Mouse (Mus musculus): ENCODE results near the gene Necap2. TPM values are rescaled to one million over a fixed set of nuclear protein-coding genes. Genes with fewer than 3 reads are reported as not detected.

The Necap2 gene
- polyA plus RNA-seq (2016; fragmentation: Nextera tagmentation; extraction: Ambion mirVana) = 54.7 and 56.8 TPM in 2 replicates

DNA sequence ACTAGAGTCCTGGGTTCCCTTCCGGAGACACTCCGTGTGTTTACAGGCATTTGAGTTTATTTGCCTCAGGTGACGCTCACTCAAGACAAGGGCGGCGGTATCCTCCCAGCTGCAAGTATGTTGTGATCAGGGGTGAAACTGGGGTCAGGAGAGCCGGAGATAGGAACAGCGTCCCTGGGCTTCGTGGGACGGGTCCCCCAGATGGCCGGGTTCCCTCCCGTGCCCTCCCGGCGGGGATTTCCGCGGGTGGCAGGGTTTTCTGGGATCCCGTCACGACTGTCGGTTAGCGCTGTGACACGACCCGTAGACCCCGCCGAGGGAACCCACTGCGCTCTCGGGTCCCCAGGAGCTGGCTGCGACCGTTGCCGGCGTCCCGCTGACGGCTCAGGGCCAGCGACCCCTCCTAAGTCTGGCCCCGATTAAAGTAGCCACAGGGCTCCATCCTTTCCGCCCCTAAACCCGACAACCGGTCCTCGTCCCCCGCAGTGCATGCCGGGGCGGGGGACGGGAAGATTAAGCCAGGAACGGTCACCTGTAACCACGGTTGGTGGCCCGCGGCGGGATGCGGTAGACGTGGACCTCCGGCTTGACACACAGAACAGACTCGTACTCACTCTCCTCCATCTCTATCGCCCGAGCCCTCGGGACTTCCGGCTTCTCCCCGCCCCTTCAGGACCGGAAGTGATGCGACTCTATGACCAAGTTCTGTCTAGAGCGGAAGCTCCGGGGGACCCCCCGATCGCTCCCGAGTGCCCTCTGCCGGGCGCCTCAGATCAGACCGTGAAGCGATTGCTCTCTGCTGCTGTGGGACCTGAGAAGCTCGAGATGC, at the start of gene Necap2:
Gene Necap2, minus strand, starts transcription at position 677 of the 829 bp plus-strand sequence.
- ATAC-seq (ENCODE audit: low FRiP score, low read depth) = peak; percentile 90
- Histone ChIP-seq H3K9ac (replicated peaks) (peak within 1 kb of the TSS; percentile 95), H3K27ac (replicated peaks) (peak within 1 kb of the TSS; percentile 60), H3K4me2 (replicated peaks) (peak within 1 kb of the TSS; percentile 98), H3K4me3 (peak within 1 kb of the TSS; percentile 83), H3K27me3 (no peaks in the 10 kb centered on the region), H3K4me1 (peaks cover 13% of the 10 kb centered on the region), H3K36me3 (peaks cover 20% of the 10 kb centered on the region), H3K9me3 (no peaks in the 10 kb centered on the region)
- 1% methylated on average over 63 of the region's 67 CpGs for WGBS

DNA sequence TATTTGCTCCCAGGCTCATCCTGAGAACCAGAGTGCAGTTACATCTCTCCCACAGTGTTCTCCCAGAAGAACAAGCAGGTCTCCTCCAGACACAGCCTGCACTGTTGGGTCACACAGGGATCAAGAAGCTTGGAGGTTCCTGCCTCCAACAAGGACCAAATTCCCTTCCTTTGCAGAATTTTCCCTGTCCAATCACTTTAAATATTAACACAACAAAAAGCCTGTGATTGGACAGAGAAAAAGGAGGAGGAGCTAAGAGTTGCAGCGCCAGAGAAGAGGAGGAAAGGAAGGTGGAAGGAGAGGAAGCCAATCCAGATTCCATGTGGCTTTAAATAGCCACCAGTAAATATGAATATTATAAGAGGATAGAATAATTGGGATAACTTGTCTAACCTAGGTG, 44.9 kb upstream of the Necap2 start:
- peaks cover 9% of the 10 kb centered on the region; the same call in 1 of the 2 replicates for H3K36me3 ChIP-seq
- 17% methylated on average over 1 of the region's 1 CpGs for WGBS
- peaks cover 23% of the 10 kb centered on the region for H3K4me1 ChIP-seq
- H3K4me2 ChIP-seq (replicated peaks) = no peak overlapping the region
- no peak for ATAC-seq (ENCODE audit: low FRiP score, low read depth)
- no peak overlapping the region for H3K9ac ChIP-seq (replicated peaks)
- H3K4me3 ChIP-seq = no peak overlapping the region
- H3K27me3 ChIP-seq = no peaks in the 10 kb centered on the region
- no peak overlapping the region for H3K27ac ChIP-seq (replicated peaks)
- no peaks in the 10 kb centered on the region for H3K9me3 ChIP-seq

DNA sequence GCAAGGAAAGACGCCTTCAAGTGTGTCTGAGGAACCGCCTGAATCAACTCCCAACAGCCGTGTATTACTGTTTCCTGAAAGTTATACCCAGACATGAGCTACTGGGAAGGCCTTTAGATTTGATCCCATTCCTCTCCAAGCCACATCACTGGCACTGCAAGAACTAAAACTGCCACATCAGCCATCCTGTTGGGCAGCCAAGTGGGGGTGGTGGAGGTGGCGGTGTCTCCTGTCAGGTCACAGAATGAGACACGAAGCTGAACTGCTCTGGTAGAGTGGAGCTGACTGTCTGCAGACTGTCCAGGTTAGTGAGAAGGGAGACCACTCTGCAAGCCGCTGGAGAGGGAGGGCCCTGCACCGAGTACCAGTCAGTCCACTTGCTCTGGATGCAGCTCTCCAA, 44.5 kb upstream of the Necap2 start:
- peaks cover 23% of the 10 kb centered on the region for H3K4me1 ChIP-seq
- H3K9me3 ChIP-seq = no peaks in the 10 kb centered on the region
- no peak overlapping the region for H3K4me2 ChIP-seq (replicated peaks)
- H3K27ac ChIP-seq (replicated peaks) = no peak overlapping the region
- no peak overlapping the region for H3K4me3 ChIP-seq
- H3K9ac ChIP-seq (replicated peaks) = no peak overlapping the region
- no peak for ATAC-seq (ENCODE audit: low FRiP score, low read depth)
- no peaks in the 10 kb centered on the region for H3K27me3 ChIP-seq
- 87% methylated on average over 7 of the region's 7 CpGs for WGBS
- peaks cover 12% of the 10 kb centered on the region for H3K36me3 ChIP-seq

DNA sequence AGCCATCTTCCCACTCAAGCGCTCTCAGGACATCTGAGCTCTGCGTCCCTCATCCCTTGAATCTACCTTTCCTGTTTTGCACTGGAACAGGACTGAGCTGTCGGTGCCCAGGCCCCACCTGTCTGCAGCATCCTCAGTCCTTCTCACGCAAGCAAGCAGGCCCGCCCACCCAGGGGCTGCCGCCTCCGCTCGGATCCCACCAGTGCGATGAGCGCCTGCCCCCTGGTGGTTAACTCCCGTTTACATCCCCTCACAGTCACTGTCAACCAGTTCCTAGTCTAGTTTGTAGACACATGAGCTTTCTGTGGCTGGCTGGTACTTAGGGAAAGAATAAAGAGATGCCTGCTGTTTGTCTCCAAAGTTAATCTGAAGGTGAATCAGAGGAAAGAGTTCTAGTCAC, 42.5 kb upstream of the Necap2 start:
- H3K4me1 ChIP-seq = peaks cover 23% of the 10 kb centered on the region
- no peak overlapping the region for H3K4me3 ChIP-seq
- 21% methylated on average over 11 of the region's 11 CpGs for WGBS
- H3K9ac ChIP-seq (replicated peaks) = no peak overlapping the region
- no peak overlapping the region for H3K27ac ChIP-seq (replicated peaks)
- no peak overlapping the region for H3K4me2 ChIP-seq (replicated peaks)
- ATAC-seq (ENCODE audit: low FRiP score, low read depth) = 0 out of 2 replicates have a peak, but pooled peaks have one; percentile 47
- no peaks in the 10 kb centered on the region for H3K9me3 ChIP-seq
- no peaks in the 10 kb centered on the region for H3K27me3 ChIP-seq
- peaks cover 27% of the 10 kb centered on the region for H3K36me3 ChIP-seq

DNA sequence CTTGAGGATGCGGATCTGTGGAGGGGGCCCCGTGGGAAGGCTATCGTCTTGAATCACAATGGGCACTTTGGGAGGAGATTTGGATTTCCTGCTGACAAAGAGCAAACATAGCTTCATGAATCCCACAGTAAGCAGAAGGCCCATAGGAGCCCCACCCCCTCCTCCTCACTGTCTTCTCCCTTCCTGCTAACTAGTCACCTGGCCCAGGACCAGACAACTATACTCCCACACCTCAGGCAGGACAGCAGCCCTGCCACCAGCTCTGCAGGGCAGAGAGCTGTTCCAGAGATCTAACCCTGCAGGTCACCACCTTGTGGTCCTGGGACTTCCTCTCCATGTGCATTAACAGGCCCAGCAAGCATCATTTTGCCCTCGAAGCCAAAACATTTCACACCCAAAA, 40.5 kb upstream of the Necap2 start:
- Histone ChIP-seq H3K4me2 (replicated peaks) (no peak overlapping the region), H3K9ac (replicated peaks) (0 out of 2 replicates have a peak overlapping the region, but pooled peaks have one; percentile 28), H3K27ac (replicated peaks) (no peak overlapping the region), H3K36me3 (peaks cover 43% of the 10 kb centered on the region), H3K9me3 (no peaks in the 10 kb centered on the region), H3K27me3 (no peaks in the 10 kb centered on the region), H3K4me3 (no peak overlapping the region), H3K4me1 (peaks cover 25% of the 10 kb centered on the region)
- ATAC-seq (ENCODE audit: low FRiP score, low read depth) = no peak
- 59% methylated on average over 4 of the region's 4 CpGs for WGBS

DNA sequence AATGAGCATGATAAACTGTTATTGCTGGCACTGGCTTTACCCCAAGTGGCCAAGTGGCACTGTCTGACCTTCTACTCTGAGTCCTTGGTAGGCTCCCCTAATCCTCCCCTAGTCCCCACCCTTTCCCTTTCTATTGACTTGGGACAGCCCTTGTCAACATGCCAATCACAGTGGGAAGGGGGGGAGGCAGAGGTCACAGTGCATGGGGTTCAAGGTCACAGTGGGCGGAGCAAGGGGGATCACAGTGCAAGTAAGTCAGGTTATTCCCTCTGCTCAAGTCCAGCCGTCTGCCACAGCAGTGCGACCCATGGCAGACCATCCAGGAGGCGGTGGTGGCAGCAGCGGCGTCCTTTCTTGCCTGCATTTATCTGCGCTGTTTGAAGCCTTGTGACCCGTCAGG, 37.2 kb upstream of the Necap2 start:
- no peak for ATAC-seq (ENCODE audit: low FRiP score, low read depth)
- H3K4me3 ChIP-seq = no peak overlapping the region
- H3K9ac ChIP-seq (replicated peaks) = no peak overlapping the region
- no peaks in the 10 kb centered on the region for H3K27me3 ChIP-seq
- peaks cover 75% of the 10 kb centered on the region for H3K36me3 ChIP-seq
- no peaks in the 10 kb centered on the region for H3K9me3 ChIP-seq
- 0 out of 2 replicates have a peak overlapping the region, but pooled peaks have one; percentile 30 for H3K27ac ChIP-seq (replicated peaks)
- 54% methylated on average over 8 of the region's 8 CpGs for WGBS
- no peak overlapping the region for H3K4me2 ChIP-seq (replicated peaks)
- peaks cover 9% of the 10 kb centered on the region; the same call in 1 of the 2 replicates for H3K4me1 ChIP-seq

DNA sequence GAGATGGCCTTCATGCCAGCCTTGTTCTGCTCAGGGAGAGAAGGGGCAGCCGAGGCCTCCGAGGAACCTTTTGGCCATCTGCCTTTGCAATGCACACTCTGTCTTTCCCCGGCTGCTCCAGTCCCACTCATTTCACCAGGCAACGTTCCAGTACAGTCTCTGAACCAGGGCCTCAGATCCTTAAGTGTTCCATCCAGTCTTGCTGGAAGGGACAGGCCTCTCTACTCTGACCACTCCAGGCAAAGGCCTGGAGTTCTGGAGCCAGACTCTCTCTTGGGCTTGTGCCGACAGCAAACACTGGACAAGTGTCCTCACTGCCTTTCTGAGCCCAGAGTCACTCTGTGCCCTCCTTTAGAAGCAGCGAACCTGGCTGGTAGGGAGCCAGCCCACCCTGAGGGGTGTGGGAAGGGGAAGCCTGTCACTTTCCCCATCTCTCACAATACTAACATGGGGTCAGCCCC, 36.4 kb upstream of the Necap2 start:
- Histone ChIP-seq H3K4me2 (replicated peaks) (no peak overlapping the region), H3K27ac (replicated peaks) (no peak overlapping the region), H3K4me3 (no peak overlapping the region), H3K9me3 (0 out of 2 replicates have a peak, but pooled peaks cover 2% of the 10 kb centered on the region), H3K27me3 (no peaks in the 10 kb centered on the region), H3K36me3 (peaks cover 78% of the 10 kb centered on the region), H3K4me1 (peaks cover 9% of the 10 kb centered on the region; the same call in 1 of the 2 replicates), H3K9ac (replicated peaks) (no peak overlapping the region)
- WGBS = 82% methylated on average over 6 of the region's 6 CpGs
- ATAC-seq (ENCODE audit: low FRiP score, low read depth) = no peak

DNA sequence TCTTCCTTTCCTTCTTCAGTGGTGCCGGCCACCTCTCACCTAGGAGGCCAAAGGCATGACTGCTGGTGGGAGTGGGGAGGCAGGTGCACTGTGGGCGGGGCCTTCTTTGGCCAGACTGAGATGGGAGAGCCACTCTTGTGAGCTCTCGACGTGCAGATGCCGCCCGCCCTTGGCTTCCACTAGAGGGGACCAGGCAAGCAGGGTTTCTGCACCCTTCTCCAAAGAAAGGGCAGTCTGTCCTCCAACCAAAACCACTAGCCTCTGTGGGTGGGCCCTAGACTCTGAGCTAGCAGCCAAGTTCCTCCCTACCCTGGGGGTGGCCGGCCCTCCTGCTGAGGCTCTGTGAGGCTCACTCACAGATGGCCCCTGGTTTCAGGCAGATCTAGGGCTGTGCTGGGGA, 35.7 kb upstream of the Necap2 start:
- Histone ChIP-seq H3K27ac (replicated peaks) (no peak overlapping the region), H3K9ac (replicated peaks) (no peak overlapping the region)

DNA sequence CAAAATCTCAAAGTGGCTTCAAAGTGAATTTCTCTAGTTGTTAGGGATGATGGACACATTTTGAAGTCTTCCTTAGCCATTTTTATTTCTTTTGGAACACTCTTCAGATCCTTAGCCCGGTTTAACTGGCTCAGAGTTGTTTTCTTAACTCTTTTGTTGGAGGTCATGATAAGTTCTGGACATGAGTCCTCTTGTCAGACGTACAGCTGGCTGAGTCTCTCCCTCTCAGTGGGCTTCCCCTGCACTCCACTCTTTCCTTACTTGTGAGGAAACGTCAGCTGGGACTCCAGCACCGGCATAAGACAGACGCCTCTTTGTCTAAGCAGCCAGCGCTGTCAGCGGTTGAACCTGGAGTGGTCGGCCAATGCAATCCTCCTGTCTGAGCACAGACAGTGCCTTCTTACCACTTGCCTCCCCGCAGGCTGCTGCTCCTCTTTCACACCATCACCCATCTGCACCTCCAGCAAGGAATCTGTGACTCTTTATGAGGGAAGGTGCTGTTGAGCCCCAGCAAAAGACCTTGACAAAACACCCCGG, 30.1 kb upstream of the Necap2 start:
- no peak for ATAC-seq (ENCODE audit: low FRiP score, low read depth)
- Histone ChIP-seq H3K9ac (replicated peaks) (no peak overlapping the region), H3K27me3 (no peaks in the 10 kb centered on the region), H3K9me3 (0 out of 2 replicates have a peak, but pooled peaks cover 2% of the 10 kb centered on the region), H3K4me3 (no peak overlapping the region), H3K36me3 (peaks cover 31% of the 10 kb centered on the region), H3K4me2 (replicated peaks) (no peak overlapping the region), H3K4me1 (no peaks in the 10 kb centered on the region), H3K27ac (replicated peaks) (no peak overlapping the region; the same call in 1 of the 2 replicates)
- 59% methylated on average over 10 of the region's 10 CpGs for WGBS

More for the DNA sequence above, 35.7 kb upstream of the Necap2 start:
- H3K27me3 ChIP-seq = no peaks in the 10 kb centered on the region
- WGBS = 89% methylated on average over 7 of the region's 7 CpGs
- 0 out of 2 replicates have a peak, but pooled peaks have one; percentile 12 for ATAC-seq (ENCODE audit: low FRiP score, low read depth)
- H3K4me2 ChIP-seq (replicated peaks) = no peak overlapping the region
- H3K4me3 ChIP-seq = no peak overlapping the region
- H3K4me1 ChIP-seq = peaks cover 8% of the 10 kb centered on the region; the same call in 1 of the 2 replicates
- H3K36me3 ChIP-seq = peaks cover 78% of the 10 kb centered on the region
- 0 out of 2 replicates have a peak, but pooled peaks cover 2% of the 10 kb centered on the region for H3K9me3 ChIP-seq

DNA sequence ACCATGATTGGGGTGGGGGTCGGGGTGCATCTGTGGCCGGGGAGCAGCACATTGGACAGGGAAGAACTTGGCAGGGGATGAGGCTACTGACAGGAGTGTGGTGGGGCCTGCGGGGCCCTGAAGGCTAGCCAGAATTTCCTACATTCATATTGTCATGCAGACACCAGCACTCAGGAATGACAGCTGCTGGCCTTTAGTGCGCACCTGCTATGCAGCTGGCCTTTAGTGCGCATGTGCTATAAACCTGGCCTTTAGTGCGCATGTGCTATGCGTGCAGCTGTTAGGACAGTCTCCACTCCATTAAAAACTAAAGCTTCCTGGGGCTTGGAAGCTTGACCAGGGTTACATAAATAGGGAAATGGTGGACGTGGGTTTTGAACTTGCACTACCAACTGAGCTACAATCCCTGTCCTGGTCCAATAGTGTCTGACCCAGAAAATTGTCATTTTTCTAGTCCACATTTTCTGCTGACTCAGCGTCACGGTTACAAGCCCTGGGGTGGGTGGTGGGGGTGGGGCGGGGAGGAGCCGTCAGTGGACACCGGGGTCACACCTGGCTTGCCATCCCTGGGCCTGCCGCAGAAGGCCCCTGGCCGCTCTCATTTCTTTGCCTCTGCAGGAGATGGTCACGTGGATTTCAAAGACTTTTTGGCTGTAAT, 28.5 kb upstream of the Necap2 start:
- H3K27ac ChIP-seq (replicated peaks) = no peak overlapping the region

DNA sequence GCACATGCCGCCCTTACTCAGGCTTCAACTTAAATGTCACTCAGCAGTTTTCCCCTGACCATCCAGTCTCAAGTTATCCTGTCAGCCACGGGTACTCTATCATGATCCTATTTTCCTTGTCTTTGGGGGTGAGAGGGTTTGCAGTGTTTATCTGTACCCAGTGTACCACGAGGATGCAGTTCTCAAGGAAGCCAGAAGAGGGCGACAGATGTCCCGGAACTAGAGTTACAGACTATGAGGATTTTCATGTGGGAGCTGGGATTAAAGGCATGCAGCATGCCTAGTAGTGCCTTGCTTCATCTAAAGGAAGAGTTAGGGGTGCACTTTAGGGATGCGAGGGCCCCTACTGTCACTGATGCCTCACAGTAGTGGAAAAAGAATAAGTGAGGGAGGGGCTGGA, 23.7 kb upstream of the Necap2 start:
- no peak overlapping the region for H3K27ac ChIP-seq (replicated peaks)
- peaks cover under 1% of the 10 kb centered on the region; the same call in 1 of the 2 replicates for H3K4me1 ChIP-seq
- WGBS = 69% methylated on average over 6 of the region's 6 CpGs
- H3K9ac ChIP-seq (replicated peaks) = no peak overlapping the region
- H3K4me3 ChIP-seq = no peak overlapping the region
- H3K27me3 ChIP-seq = no peaks in the 10 kb centered on the region
- H3K4me2 ChIP-seq (replicated peaks) = no peak overlapping the region
- no peaks in the 10 kb centered on the region for H3K9me3 ChIP-seq
- no peaks in the 10 kb centered on the region for H3K36me3 ChIP-seq
- no peak for ATAC-seq (ENCODE audit: low FRiP score, low read depth)

More for the DNA sequence above, 28.5 kb upstream of the Necap2 start:
- Histone ChIP-seq H3K4me1 (no peaks in the 10 kb centered on the region), H3K36me3 (peaks cover 16% of the 10 kb centered on the region), H3K4me3 (no peak overlapping the region), H3K9ac (replicated peaks) (no peak overlapping the region), H3K4me2 (replicated peaks) (no peak overlapping the region), H3K27me3 (no peaks in the 10 kb centered on the region), H3K9me3 (0 out of 2 replicates have a peak, but pooled peaks cover 2% of the 10 kb centered on the region)
- ATAC-seq (ENCODE audit: low FRiP score, low read depth) = no peak
- WGBS = 85% methylated on average over 16 of the region's 16 CpGs

All from midbrain, embryonic 12.5 days (tissue).